Mouse (Mus musculus) cerebellum, adult 11 months (tissue): Measurements from ENCODE around the gene Dnm2.

ENCODE experiments used
- DNase-seq: peaks from one replicate; pipeline ENCODE4 v3.0.0; 2022

The Dnm2 gene

GRCm38 (mm10) chr9:21547075-21547941 lies 122.6 kb downstream of the Dnm2 start:
- peak; percentile 52 for DNase-seq

- no peak for DNase-seq
Observed at GRCm38 (mm10) chr9:21551049-21551448, 126.3 kb downstream of the Dnm2 start.

- DNase-seq, result no peak
Observed at GRCm38 (mm10) chr9:21553607-21554273, 129.0 kb downstream of the Dnm2 start.

GRCm38 (mm10) chr9:21555198-21555742 lies 130.6 kb downstream of the Dnm2 start:
- DNase-seq, result no peak

- no peak for DNase-seq
Observed at GRCm38 (mm10) chr9:21556996-21557395, 132.3 kb downstream of the Dnm2 start.
